Mouse (Mus musculus) small intestine, adult 2 months (tissue): ENCODE results near the gene Klf12.

Experiments used
- CTCF ChIP-seq: fragments of 200-500 bp; IDR thresholded peaks from 2 replicates; pipeline ENCODE4 v1.5.1; 2012; ENCODE audit warnings: low read depth, mild to moderate bottlenecking, control low read depth, inconsistent platforms, low read length, moderate library complexity, mixed read lengths; ENCODE audit not compliant: insufficient replicate concordance, insufficient read length; ENCODE audit errors: extremely low read depth
- POLR2A ChIP-seq: fragments of 200-500 bp; IDR thresholded peaks from 2 replicates; pipeline ENCODE4 v1.6.1; 2012; ENCODE audit warnings: low read depth, mild to moderate bottlenecking, control low read depth, inconsistent platforms, low read length, moderate library complexity

DNA sequence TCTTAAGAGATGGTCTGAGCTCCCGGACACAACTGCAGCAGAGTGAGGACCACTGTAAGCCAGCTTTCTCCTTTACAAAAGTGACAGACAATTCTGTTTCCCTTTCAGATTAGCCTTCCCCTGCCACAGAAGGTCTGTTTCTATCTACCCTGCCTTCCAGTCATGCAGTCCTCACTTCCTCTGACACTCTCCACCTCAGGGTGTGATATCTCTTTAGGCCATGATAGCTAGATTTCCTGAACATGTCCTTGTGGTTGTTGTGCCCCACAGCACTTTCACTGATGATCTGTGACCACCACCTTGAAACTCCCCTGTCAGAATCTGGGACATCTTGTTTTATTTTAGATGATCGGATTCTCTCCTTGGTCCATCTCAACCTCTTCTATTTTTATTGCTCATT, 437.0 kb downstream of the Klf12 start:
- TF ChIP-seq CTCF, result no peak
- no peak for TF ChIP-seq POLR2A
